Mouse (Mus musculus) erythroblast, embryonic 14.5 days (primary cell): ENCODE results near the gene Cttnbp2nl.

Experiments
- GATA1 ChIP-seq: IDR thresholded peaks from 2 replicates; pipeline ENCODE4 v1.6.1; 2012; ENCODE audit warnings: low read length, inconsistent platforms, mixed read lengths
- TAL1 ChIP-seq: IDR thresholded peaks from 3 replicates; pipeline ENCODE4 v1.6.1; 2012; ENCODE audit warnings: low read length, inconsistent platforms, mixed read lengths

DNA sequence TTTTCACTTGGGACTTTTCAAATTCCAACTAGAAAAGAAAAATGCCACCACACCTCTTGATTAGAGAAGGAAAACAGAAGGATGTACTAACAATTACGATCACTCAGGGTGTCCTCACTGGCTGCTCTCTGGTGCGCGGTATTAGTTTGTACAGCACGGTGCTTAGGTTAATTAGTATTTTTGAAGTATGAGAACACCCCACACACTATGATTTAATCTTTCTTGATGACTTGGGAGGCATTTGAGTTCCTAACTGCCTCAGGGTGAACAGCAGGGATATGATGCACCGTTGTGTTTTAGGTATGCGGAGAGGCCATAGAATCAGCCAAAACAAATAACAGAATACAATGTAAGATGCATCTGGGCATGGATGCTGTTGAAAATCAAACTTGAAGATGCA lies 46.8 kb downstream of the Cttnbp2nl start:
- TF ChIP-seq GATA1 (no peak), TAL1 (no peak)
